Mouse (Mus musculus): ENCODE measurements around the gene Telo2. TPM values are rescaled to one million over a fixed set of nuclear protein-coding genes. Genes with fewer than 3 reads are reported as not detected.

Gene Telo2
- polyA plus RNA-seq (2015; fragmentation: Nextera tagmentation; extraction: Ambion mirVana): 12.2 and 13.7 TPM in 2 replicates

DNA sequence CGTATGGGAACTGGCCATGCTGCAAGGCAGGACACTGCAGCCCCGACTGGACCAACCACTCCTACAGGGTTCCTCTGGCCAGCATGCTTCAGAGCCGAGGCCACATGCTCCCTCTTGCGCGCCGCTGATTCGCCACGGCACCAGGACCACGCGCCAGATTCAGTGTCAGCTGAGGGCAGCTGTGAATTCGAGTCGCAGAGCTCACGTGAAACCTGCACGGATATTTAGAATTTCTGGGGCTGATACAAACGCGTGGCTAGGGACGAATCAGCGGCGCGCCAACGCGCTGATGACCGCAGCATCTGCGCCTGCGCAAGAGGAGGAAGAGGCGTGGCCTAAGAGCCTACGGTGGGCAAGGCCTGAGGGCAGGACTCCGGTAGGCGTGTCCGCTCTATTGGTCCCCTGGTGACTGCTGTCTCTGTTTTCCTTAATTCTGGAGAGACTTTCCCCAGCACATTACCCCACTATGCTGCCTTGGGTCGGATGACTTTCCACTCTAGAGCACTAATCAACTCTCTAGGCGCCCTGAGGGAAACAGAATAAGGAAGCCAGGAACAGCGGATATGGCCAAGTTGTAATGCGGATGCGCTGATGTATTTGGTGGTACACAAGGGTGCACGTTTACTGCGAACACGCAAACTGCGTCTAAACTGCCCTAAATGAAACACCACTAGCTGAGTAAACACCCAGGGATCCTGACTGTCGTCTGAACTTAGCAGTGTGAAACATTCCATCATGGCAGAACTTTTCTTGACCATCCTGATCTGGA, at the start of gene Telo2:
Gene Telo2, minus strand, starts transcription at position 304 of the 769 bp plus-strand sequence.
- WGBS: 5% methylated on average over 40 of the region's 40 CpGs
- ATAC-seq (ENCODE audit: low FRiP score, low TSS enrichment) (peak; percentile 92), DNase-seq (ENCODE audit: low spot score) (peak; percentile 93)
- Histone ChIP-seq H3K27me3 (ENCODE audit: control insufficient read depth, insufficient read depth, low read length) (no peaks in the 10 kb centered on the region), H3K27ac (replicated peaks) (peak within 1 kb of the TSS; percentile 94), H3K9ac (ENCODE audit: low read length) (peak within 1 kb of the TSS; percentile 75), H3K4me1 (replicated peaks; ENCODE audit: control insufficient read depth, insufficient read depth) (peaks cover 3% of the 10 kb centered on the region), H3K9me3 (ENCODE audit: control insufficient read depth, low read length) (no peaks in the 10 kb centered on the region), H3K4me2 (replicated peaks; ENCODE audit: low read depth) (peak within 1 kb of the TSS; percentile 96), H3K4me3 (ENCODE audit: low read depth, low read length) (peak within 1 kb of the TSS; percentile 53), H3K36me3 (ENCODE audit: control insufficient read depth, insufficient read depth, low read length) (no peaks in the 10 kb centered on the region)
- TF ChIP-seq EP300 (optimal IDR thresholded peaks at IDR 0.05) (no peak), CTCF (IDR thresholded peaks at IDR 0.05; ENCODE audit: low read depth) (peak; percentile 17; the same call in 1 of the 2 replicates)

DNA sequence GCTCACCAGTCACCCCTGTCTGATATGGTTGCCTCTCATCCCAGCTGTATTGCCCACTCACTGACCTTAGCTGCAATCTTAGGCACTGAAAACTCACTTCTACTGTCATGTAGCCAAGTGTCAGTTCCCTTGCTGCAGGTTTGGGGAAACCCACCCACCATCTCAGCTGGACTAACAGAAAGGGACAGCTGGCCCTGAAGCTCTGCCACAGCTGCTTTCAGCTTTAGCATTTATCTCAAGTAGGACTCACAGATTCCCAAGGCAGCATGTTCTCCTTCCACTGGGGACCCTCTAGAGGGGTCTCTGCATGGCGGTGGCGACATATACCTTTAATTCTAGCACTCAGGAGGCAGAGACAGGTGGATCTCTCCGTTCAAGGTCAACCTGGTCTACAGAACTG, 49.0 kb upstream of the Telo2 start:
- no peaks in the 10 kb centered on the region for H3K27me3 ChIP-seq (ENCODE audit: control insufficient read depth, insufficient read depth, low read length)
- H3K27ac ChIP-seq (replicated peaks): no peak overlapping the region
- no peak overlapping the region for H3K4me2 ChIP-seq (replicated peaks; ENCODE audit: low read depth)
- no peaks in the 10 kb centered on the region for H3K4me1 ChIP-seq (replicated peaks; ENCODE audit: control insufficient read depth, insufficient read depth)
- H3K9ac ChIP-seq (ENCODE audit: low read length): no peak overlapping the region
- WGBS: 89% methylated on average over 3 of the region's 3 CpGs
- H3K4me3 ChIP-seq (ENCODE audit: low read depth, low read length): no peak overlapping the region
- H3K36me3 ChIP-seq (ENCODE audit: control insufficient read depth, insufficient read depth, low read length): no peaks in the 10 kb centered on the region; the same call in 1 of the 2 replicates
- no peak for ATAC-seq (ENCODE audit: low FRiP score, low TSS enrichment)
- no peak for TF ChIP-seq CTCF (IDR thresholded peaks at IDR 0.05; ENCODE audit: low read depth)
- no peak for TF ChIP-seq EP300 (optimal IDR thresholded peaks at IDR 0.05)
- no peaks in the 10 kb centered on the region for H3K9me3 ChIP-seq (ENCODE audit: control insufficient read depth, low read length)
- no peak for DNase-seq (ENCODE audit: low spot score)

DNA sequence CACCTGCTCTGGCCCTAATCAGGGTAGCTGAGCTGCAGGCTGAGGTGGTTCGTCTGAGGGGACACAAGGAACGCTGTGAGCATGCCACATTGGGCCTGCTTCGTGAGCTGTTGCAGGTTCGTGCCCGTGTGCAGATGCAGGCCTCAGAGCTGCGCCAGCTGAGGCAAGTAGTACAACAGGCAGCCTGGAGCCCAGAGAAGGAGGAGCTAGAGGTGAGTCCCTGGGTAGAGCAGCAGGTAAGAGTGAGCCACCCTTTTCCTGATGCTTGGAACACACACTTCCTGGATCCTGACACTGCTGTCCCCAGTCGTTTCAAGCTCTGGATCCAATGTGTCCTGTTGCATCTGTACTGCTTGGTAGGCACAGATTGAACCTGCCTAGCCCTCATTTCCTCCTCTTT, 47.6 kb upstream of the Telo2 start:
- ATAC-seq (ENCODE audit: low FRiP score, low TSS enrichment) (peak; percentile 58), DNase-seq (ENCODE audit: low spot score) (no peak)
- WGBS: 52% methylated on average over 7 of the region's 7 CpGs
- Histone ChIP-seq H3K27me3 (ENCODE audit: control insufficient read depth, insufficient read depth, low read length) (no peaks in the 10 kb centered on the region), H3K36me3 (ENCODE audit: control insufficient read depth, insufficient read depth, low read length) (no peaks in the 10 kb centered on the region; the same call in 1 of the 2 replicates), H3K9ac (ENCODE audit: low read length) (no peak overlapping the region), H3K9me3 (ENCODE audit: control insufficient read depth, low read length) (no peaks in the 10 kb centered on the region), H3K4me1 (replicated peaks; ENCODE audit: control insufficient read depth, insufficient read depth) (no peaks in the 10 kb centered on the region), H3K4me3 (ENCODE audit: low read depth, low read length) (no peak overlapping the region), H3K27ac (replicated peaks) (no peak overlapping the region), H3K4me2 (replicated peaks; ENCODE audit: low read depth) (no peak overlapping the region)
- TF ChIP-seq CTCF (IDR thresholded peaks at IDR 0.05; ENCODE audit: low read depth): no peak
- TF ChIP-seq EP300 (optimal IDR thresholded peaks at IDR 0.05): no peak

DNA sequence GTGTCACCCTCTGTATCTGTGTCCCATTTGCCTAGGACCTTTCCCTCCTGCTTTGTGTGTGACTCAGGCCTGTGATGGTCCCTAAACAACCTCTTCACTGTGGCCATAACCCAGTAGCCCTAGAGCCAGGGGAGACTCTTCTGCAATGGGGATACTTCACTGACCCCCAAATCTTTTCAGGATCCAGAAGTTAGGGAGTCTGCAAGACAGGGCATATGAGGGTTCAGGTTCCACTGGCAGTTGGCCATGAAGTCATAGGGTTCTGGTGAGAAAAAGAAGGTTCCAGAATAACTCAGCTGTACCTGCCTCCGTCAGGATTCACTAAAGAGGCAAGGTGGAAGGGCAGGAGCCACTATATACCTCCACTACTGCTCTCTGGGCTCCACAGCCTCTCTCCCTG, 46.4 kb upstream of the Telo2 start, which contains the start of gene Ccdc154:
Gene Ccdc154, plus strand, starts transcription at position 301 of the 400 bp plus-strand sequence.
- no peaks in the 10 kb centered on the region for H3K27me3 ChIP-seq (ENCODE audit: control insufficient read depth, insufficient read depth, low read length)
- no peaks in the 10 kb centered on the region for H3K4me1 ChIP-seq (replicated peaks; ENCODE audit: control insufficient read depth, insufficient read depth)
- H3K9me3 ChIP-seq (ENCODE audit: control insufficient read depth, low read length): no peaks in the 10 kb centered on the region
- DNase-seq (ENCODE audit: low spot score) (no peak), ATAC-seq (ENCODE audit: low FRiP score, low TSS enrichment) (no peak)
- no peak within 1 kb of the TSS for H3K9ac ChIP-seq (ENCODE audit: low read length)
- TF ChIP-seq EP300 (optimal IDR thresholded peaks at IDR 0.05): no peak
- TF ChIP-seq CTCF (IDR thresholded peaks at IDR 0.05; ENCODE audit: low read depth): no peak
- no peak within 1 kb of the TSS for H3K4me3 ChIP-seq (ENCODE audit: low read depth, low read length)
- WGBS: 92% methylated on average over 1 of the region's 1 CpGs
- no peak within 1 kb of the TSS for H3K27ac ChIP-seq (replicated peaks)
- H3K36me3 ChIP-seq (ENCODE audit: control insufficient read depth, insufficient read depth, low read length): peaks cover 3% of the 10 kb centered on the region; the same call in 1 of the 2 replicates
- no peak within 1 kb of the TSS for H3K4me2 ChIP-seq (replicated peaks; ENCODE audit: low read depth)

DNA sequence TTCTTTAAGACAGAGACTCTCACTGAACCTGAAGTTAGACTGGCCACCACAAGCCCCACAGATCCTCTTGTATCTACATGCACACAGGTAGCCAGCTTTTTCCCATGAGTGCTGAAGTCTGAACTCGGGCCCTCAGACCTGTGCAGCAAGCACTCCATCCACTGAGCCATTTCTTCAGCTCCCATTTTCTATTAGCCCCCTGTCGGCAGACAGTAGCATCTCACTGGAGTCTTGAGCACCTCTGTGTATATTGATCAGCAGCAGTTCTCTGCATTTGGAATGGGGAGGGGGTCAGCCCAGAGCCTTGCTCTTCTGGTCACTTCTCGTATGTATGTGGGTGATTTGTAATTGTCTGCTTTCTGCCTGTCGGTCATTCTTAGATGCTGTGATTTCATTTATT, 24.2 kb upstream of the Telo2 start:
- Histone ChIP-seq H3K9me3 (ENCODE audit: control insufficient read depth, low read length) (no peaks in the 10 kb centered on the region), H3K27me3 (ENCODE audit: control insufficient read depth, insufficient read depth, low read length) (no peaks in the 10 kb centered on the region), H3K4me3 (ENCODE audit: low read depth, low read length) (no peak overlapping the region), H3K4me2 (replicated peaks; ENCODE audit: low read depth) (no peak overlapping the region), H3K36me3 (ENCODE audit: control insufficient read depth, insufficient read depth, low read length) (no peaks in the 10 kb centered on the region), H3K27ac (replicated peaks) (no peak overlapping the region), H3K4me1 (replicated peaks; ENCODE audit: control insufficient read depth, insufficient read depth) (no peaks in the 10 kb centered on the region), H3K9ac (ENCODE audit: low read length) (no peak overlapping the region)
- ATAC-seq (ENCODE audit: low FRiP score, low TSS enrichment) (no peak), DNase-seq (ENCODE audit: low spot score) (no peak)
- TF ChIP-seq EP300 (optimal IDR thresholded peaks at IDR 0.05): no peak
- TF ChIP-seq CTCF (IDR thresholded peaks at IDR 0.05; ENCODE audit: low read depth): peak; percentile 65
- WGBS: 60% methylated on average over 4 of the region's 4 CpGs

DNA sequence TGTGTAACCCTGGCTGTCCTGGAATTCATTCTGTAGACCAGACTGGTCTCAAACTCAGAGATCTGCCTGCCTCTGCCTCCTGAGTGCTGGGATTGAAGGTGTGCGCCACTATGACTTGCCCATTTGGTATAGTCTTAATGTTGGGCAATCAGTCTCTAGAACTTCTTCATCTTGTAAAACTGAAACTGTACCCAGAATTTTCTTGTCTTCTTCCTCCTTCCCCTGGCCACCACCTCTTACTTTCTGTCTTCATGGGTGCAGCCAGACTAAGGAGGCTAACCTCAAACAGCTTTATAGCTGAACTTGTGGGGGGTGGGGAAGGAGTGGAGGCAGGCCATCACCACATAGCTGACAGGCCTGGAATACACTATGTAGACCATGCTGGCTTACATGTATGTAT, 23.0 kb upstream of the Telo2 start:
- Histone ChIP-seq H3K9ac (ENCODE audit: low read length) (no peak overlapping the region), H3K36me3 (ENCODE audit: control insufficient read depth, insufficient read depth, low read length) (no peaks in the 10 kb centered on the region), H3K4me3 (ENCODE audit: low read depth, low read length) (no peak overlapping the region), H3K4me2 (replicated peaks; ENCODE audit: low read depth) (no peak overlapping the region), H3K27me3 (ENCODE audit: control insufficient read depth, insufficient read depth, low read length) (no peaks in the 10 kb centered on the region), H3K4me1 (replicated peaks; ENCODE audit: control insufficient read depth, insufficient read depth) (no peaks in the 10 kb centered on the region), H3K27ac (replicated peaks) (no peak overlapping the region), H3K9me3 (ENCODE audit: control insufficient read depth, low read length) (no peaks in the 10 kb centered on the region)
- ATAC-seq (ENCODE audit: low FRiP score, low TSS enrichment) (no peak), DNase-seq (ENCODE audit: low spot score) (no peak)
- TF ChIP-seq EP300 (optimal IDR thresholded peaks at IDR 0.05) (no peak), CTCF (IDR thresholded peaks at IDR 0.05; ENCODE audit: low read depth) (no peak)
- 86% methylated on average over 1 of the region's 1 CpGs for WGBS
